23 mouse cellular contexts compared by ENCODE assay signal in genomic region chr10:107734327-107734726, GRCm38 (mm10). TPM values are rescaled to one million over a fixed set of nuclear protein-coding genes. Genes with fewer than 3 reads are reported as not detected.
"Had no signal": no experiment of that assay in that cellular context is flagged by ENCODE, and none has a peak within 500 bp of the region (broad histone marks: within the 10 kb centered on the region; RNA-seq: fewer than 3 reads in every experiment).

No protein-coding gene starts in this region.

- H3K9ac ChIP-seq: liver, embryonic 13.5 days; neural tube, embryonic 13.5 days had no signal

- H3K9me3 ChIP-seq: liver, embryonic 13.5 days; neural tube, embryonic 13.5 days had no signal

- H3K27me3 ChIP-seq: liver, embryonic 13.5 days; neural tube, embryonic 13.5 days had no signal

- DNase-seq: kidney, adult 2 months; kidney, postnatal 25 days; layer of hippocampus, adult 9-11 months; liver, embryonic 13.5 days; lung, adult 2 months; lung, postnatal 14 days; lung, postnatal 4 days; midbrain, embryonic 14.5 days; right cerebral cortex, adult 18-20 months; right cerebral cortex, postnatal 14 days; right cerebral cortex, postnatal 4 days; thymus, adult 2 months; thymus, postnatal 25 days had no signal

- H3K4me3 ChIP-seq: layer of hippocampus, adult 2 months; left cerebral cortex, adult 2 months; liver, embryonic 13.5 days; neural tube, embryonic 13.5 days had no signal

- H3K27ac ChIP-seq: kidney, postnatal 0 days; layer of hippocampus, adult 2 months; left cerebral cortex, adult 2 months; liver, embryonic 13.5 days; neural tube, embryonic 13.5 days; stomach, postnatal 0 days had no signal

- H3K4me2 ChIP-seq: liver, embryonic 13.5 days; midbrain, embryonic 11.5 days; neural tube, embryonic 13.5 days had no signal

- H3K4me1 ChIP-seq: liver, embryonic 13.5 days; neural tube, embryonic 13.5 days had no signal

- H3K36me3 ChIP-seq: liver, embryonic 13.5 days; neural tube, embryonic 13.5 days had no signal

RNA-seq across cellular contexts. Expression of gene Ptprq, which starts 14.5 kb away (rescaled TPM):
- total RNA-seq: megakaryocyte progenitor cell, adult 5-6 weeks; megakaryocyte-erythroid progenitor cell, adult 5-6 weeks; neutrophil, adult 5-6 weeks had no signal
- polyA plus RNA-seq: liver, adult 2 months; liver, embryonic 13.5 days had no signal
